15 mouse cellular contexts compared by ENCODE assay signal in genomic region chr17:70799266-70799665, GRCm38 (mm10). TPM values are rescaled to one million over a fixed set of nuclear protein-coding genes. Genes with fewer than 3 reads are reported as not detected.
DNase-seq lines count a peak whose midpoint lies in the region.
"Had no signal": no experiment of that assay in that cellular context is flagged by ENCODE, and none has a peak within 500 bp of the region (broad histone marks: within the 10 kb centered on the region; RNA-seq: fewer than 3 reads in every experiment).

No protein-coding gene starts in this region.

- peak; percentile 35 to 65 for DNase-seq in frontal cortex, adult 2 months (ENCODE audit: extremely low spot score in 1 of 2, low spot score in 1 of 2)
- DNase-seq in frontal cortex, postnatal 14 days (ENCODE audit: low spot score in 2 of 2) = no peak
- peak; percentile 44 for DNase-seq in layer of hippocampus, adult 9-11 months
- no peak for DNase-seq in layer of hippocampus, postnatal 25 days (ENCODE audit: extremely low spot score in 1 of 2, low spot score in 1 of 2)
- peak; percentile 31 for DNase-seq in right cerebral cortex, postnatal 25 days
- no peak for DNase-seq in right cerebral cortex, postnatal 14 days
- DNase-seq in telencephalon, adult 2 months (ENCODE audit: low read depth, low spot score) = peak; percentile 23
- no peak for DNase-seq in adrenal gland, adult (ENCODE audit: inconsistent age in 2 of 2, low spot score in 1 of 2)
- DNase-seq: cerebellum, postnatal 14 days; embryo, embryonic 11 days; gastrocnemius, postnatal 14 days; heart, postnatal 10 days; kidney, adult 18-20 months; lung, adult 18-20 months; thymus, postnatal 14 days had no signal

RNA-seq across cellular contexts. Expression of gene Tgif1, which starts 54.1 kb away (rescaled TPM):
- polyA plus RNA-seq in frontal cortex, adult 2 months (2012; rRNA removed) = 2.9 and 3.8 TPM in 2 replicates
- total RNA-seq in layer of hippocampus, postnatal 25 days (2021) = 1 to 10 TPM; 1.9 to 2.3 TPM

Comparison
In these comparisons a context has a peak if more than half of its experiments do, and no peak if none do; other contexts are left out.
1. DNase-seq: peak in frontal cortex, adult 2 months (2 of 2), layer of hippocampus, adult 9-11 months (single experiment), right cerebral cortex, postnatal 25 days (single experiment) and telencephalon, adult 2 months (single experiment); none in frontal cortex, postnatal 14 days (0 of 2), layer of hippocampus, postnatal 25 days (0 of 2), right cerebral cortex, postnatal 14 days (single experiment) and adrenal gland, adult (0 of 2).